Mouse (Mus musculus): ENCODE data around the gene Tfap4.

- TF ChIP-seq USF1 (IDR thresholded peaks at IDR 0.05; ENCODE audit: low read depth) = no peak
- TF ChIP-seq CTCF (IDR thresholded peaks at IDR 0.05; ENCODE audit: control insufficient read depth, insufficient read depth, insufficient read length) = no peak
- TF ChIP-seq MAX (IDR thresholded peaks at IDR 0.05) = no peak
- TF ChIP-seq MYOG (IDR thresholded peaks at IDR 0.05; ENCODE audit: control insufficient read depth, extremely low read depth, insufficient read length) = no peak
- no peak for TF ChIP-seq CEBPB (IDR thresholded peaks at IDR 0.05; ENCODE audit: low read depth)
Observed at GRCm38 (mm10) chr16:4599616-4600015, 40.0 kb upstream of the Tfap4 start.

Measured in C2C12 (cell line).